Mouse (Mus musculus) T-helper 2 cell (primary cell): ENCODE results near the gene Slc44a1.

Source experiments
- in situ Hi-C: fragments of 300-600 bp; cut with MboI, MseI; formaldehyde crosslinking; loops from one replicate; pipeline ENCODE4 v1.15.1; 2025; ENCODE audit warnings: high pct_unique_total_duplicates

Slc44a1 gene

GRCm38 (mm10) chr4:53462505-53463251 lies 22.5 kb downstream of the Slc44a1 start:
- in situ Hi-C loops, result no loop called here

- in situ Hi-C loops, result no loop called here
Observed at GRCm38 (mm10) chr4:53465887-53466286, 25.7 kb downstream of the Slc44a1 start.

- in situ Hi-C loops, result no loop called here
Observed at GRCm38 (mm10) chr4:53469007-53469406, 28.8 kb downstream of the Slc44a1 start.

GRCm38 (mm10) chr4:53474109-53474508 lies 33.9 kb downstream of the Slc44a1 start:
- in situ Hi-C loops, result no loop called here

GRCm38 (mm10) chr4:53475230-53475952 lies 35.2 kb downstream of the Slc44a1 start:
- in situ Hi-C loops, result no loop called here

- in situ Hi-C loops, result no loop called here
Observed at GRCm38 (mm10) chr4:53478644-53479043, 38.4 kb downstream of the Slc44a1 start.

GRCm38 (mm10) chr4:53487216-53488188 lies 47.3 kb downstream of the Slc44a1 start:
- in situ Hi-C loops, result no loop called here

- in situ Hi-C loops, result no loop called here
Observed at GRCm38 (mm10) chr4:53488803-53489202, 48.6 kb downstream of the Slc44a1 start.

GRCm38 (mm10) chr4:53490371-53490770 lies 50.2 kb downstream of the Slc44a1 start:
- in situ Hi-C loops, result no loop called here

- in situ Hi-C loops, result no loop called here
Observed at GRCm38 (mm10) chr4:53491269-53491668, 51.1 kb downstream of the Slc44a1 start.

GRCm38 (mm10) chr4:53495646-53496045 lies 55.4 kb downstream of the Slc44a1 start:
- in situ Hi-C loops, result no loop called here

GRCm38 (mm10) chr4:53502764-53503163 lies 62.6 kb downstream of the Slc44a1 start:
- in situ Hi-C loops, result no loop called here

GRCm38 (mm10) chr4:53512131-53512916 lies 72.1 kb downstream of the Slc44a1 start:
- in situ Hi-C loops, result no loop called here

- in situ Hi-C loops, result no loop called here
Observed at GRCm38 (mm10) chr4:53513276-53514081, 73.3 kb downstream of the Slc44a1 start.

GRCm38 (mm10) chr4:53516011-53516532 lies 75.9 kb downstream of the Slc44a1 start:
- in situ Hi-C loops, result no loop called here

- in situ Hi-C loops, result no loop called here
Observed at GRCm38 (mm10) chr4:53519429-53519828, 79.2 kb downstream of the Slc44a1 start.

GRCm38 (mm10) chr4:53521028-53521427 lies 80.8 kb downstream of the Slc44a1 start:
- in situ Hi-C loops, result no loop called here

GRCm38 (mm10) chr4:53522655-53523054 lies 82.4 kb downstream of the Slc44a1 start:
- in situ Hi-C loops, result no loop called here

GRCm38 (mm10) chr4:53525503-53525902 lies 85.3 kb downstream of the Slc44a1 start:
- in situ Hi-C loops, result no loop called here

GRCm38 (mm10) chr4:53525994-53526393 lies 85.8 kb downstream of the Slc44a1 start:
- in situ Hi-C loops, result no loop called here
